Mouse (Mus musculus) ES-E14 (cell line): ENCODE data around the gene Prtg. TPM values are rescaled to one million over a fixed set of nuclear protein-coding genes. Genes with fewer than 3 reads are reported as not detected.
A peak's percentile ranks its signal among the peaks of the same experiment; 100 is the strongest.

ENCODE experiments used
- DNase-seq: peaks from one replicate; pipeline ENCODE4 v3.0.0-alpha.2; 2013; ENCODE audit warnings: low read depth, low spot score
- H3K27ac ChIP-seq: 2 replicates; pipeline ENCODE4 v1.5.1; 2012; ENCODE audit warnings: low read depth, mild to moderate bottlenecking, low read length, moderate library complexity, mixed read lengths; ENCODE audit not compliant: poor library complexity, insufficient read depth, severe bottlenecking
- H3K36me3 ChIP-seq: 2 replicates; pipeline ENCODE4 v1.6.1; 2012; ENCODE audit warnings: mild to moderate bottlenecking, low read length, moderate library complexity, mixed read lengths; ENCODE audit not compliant: control insufficient read depth, poor library complexity, insufficient read depth, severe bottlenecking
- H3K4me1 ChIP-seq, 2 experiments: fragments of 150-350 bp in 1 of 2; sonication (generic) in 1 of 2; 2 replicates each; pipeline ENCODE4 v1.6.1; 2012; ENCODE audit warnings: low read length in 2 of 2, mild to moderate bottlenecking in 1 of 2, mixed read lengths in 1 of 2; ENCODE audit not compliant: control insufficient read depth in 2 of 2, insufficient read depth in 2 of 2, poor library complexity in 1 of 2
- H3K4me3 ChIP-seq, 2 experiments: fragments of 150-350 bp in 1 of 2; sonication (generic) in 1 of 2; 2 replicates each; pipeline ENCODE4 v1.5.1; 2012; ENCODE audit warnings: low read length in 2 of 2, low read depth in 1 of 2, mild to moderate bottlenecking in 1 of 2, mixed read lengths in 1 of 2; ENCODE audit not compliant: insufficient read depth in 1 of 2, poor library complexity in 1 of 2, severe bottlenecking in 1 of 2
- H3K9ac ChIP-seq: 2 replicates; pipeline ENCODE4 v1.6.1; 2012; ENCODE audit warnings: low read depth, mild to moderate bottlenecking, low read length, mixed read lengths; ENCODE audit not compliant: poor library complexity, insufficient read depth, severe bottlenecking
- H3K9me3 ChIP-seq: fragments of 150-350 bp; sonication (generic); 2 replicates; pipeline ENCODE4 v1.6.1; 2012; ENCODE audit warnings: low read depth, mild to moderate bottlenecking, low read length; ENCODE audit not compliant: control insufficient read depth, insufficient read depth
- CHD2 ChIP-seq: IDR thresholded peaks from 2 replicates; pipeline ENCODE4 v1.6.1; 2014; ENCODE audit warnings: mild to moderate bottlenecking, low read depth, low read length, inconsistent platforms
- HCFC1 ChIP-seq: IDR thresholded peaks from 2 replicates; pipeline ENCODE4 v1.6.1; 2012; ENCODE audit warnings: low read length, inconsistent platforms, borderline replicate concordance; ENCODE audit not compliant: insufficient read depth
- MAFK ChIP-seq: IDR thresholded peaks from 2 replicates; pipeline ENCODE4 v1.6.1; 2014; ENCODE audit warnings: mild to moderate bottlenecking, low read depth, low read length, inconsistent platforms; ENCODE audit not compliant: insufficient read depth
- ZC3H11A ChIP-seq: IDR thresholded peaks from 2 replicates; pipeline ENCODE4 v1.6.1; 2012; ENCODE audit warnings: low read depth, mild to moderate bottlenecking, inconsistent platforms, low read length, borderline replicate concordance
- ZNF384 ChIP-seq: IDR thresholded peaks from 2 replicates; pipeline ENCODE4 v1.6.1; 2012; ENCODE audit warnings: low read depth, low read length, inconsistent platforms
- in situ Hi-C, 2 experiments: fragments of 600-800 bp; cut with MboI; formaldehyde crosslinking; loops; one replicate each; pipeline ENCODE4 v1.15.1; 2025; ENCODE audit warnings: low sequenced_read_pairs in 2 of 2, inconsistent platforms in 1 of 2; ENCODE audit not compliant: unreplicated experiment in 2 of 2
- total RNA-seq: library from RNA; depleted of rRNA; stranded (reverse); fragments of 300-350 nt; gene quantifications from 2 replicates; pipeline ENCODE4 v1.2.3, GENCODE M21; 2012

Gene Prtg
- total RNA-seq, 1 experiment = 28.8 TPM

DNA sequence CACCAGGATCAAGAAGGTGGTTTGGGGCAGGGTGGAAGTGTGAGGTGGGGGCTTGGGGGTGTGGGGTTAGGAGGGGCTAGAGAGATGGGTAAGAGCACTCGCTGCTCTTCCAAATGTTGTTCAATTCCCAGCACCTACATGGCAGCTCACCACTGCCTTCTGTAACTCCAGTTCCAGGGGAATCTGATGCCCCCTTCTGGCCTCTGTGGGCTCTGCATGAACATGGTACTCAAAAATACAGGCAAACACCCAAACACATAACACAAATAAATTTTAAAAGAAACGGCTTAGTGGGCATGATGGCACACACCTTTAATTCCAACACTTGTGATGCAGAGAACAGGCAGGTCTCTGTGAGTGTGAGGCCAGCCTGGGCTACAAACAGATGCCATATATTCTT lies 148.1 kb downstream of the Prtg start:
- Histone ChIP-seq H3K4me3 (no peak overlapping the region), H3K36me3 (no peaks in the 10 kb centered on the region)
- DNase-seq = peak; percentile 54

DNA sequence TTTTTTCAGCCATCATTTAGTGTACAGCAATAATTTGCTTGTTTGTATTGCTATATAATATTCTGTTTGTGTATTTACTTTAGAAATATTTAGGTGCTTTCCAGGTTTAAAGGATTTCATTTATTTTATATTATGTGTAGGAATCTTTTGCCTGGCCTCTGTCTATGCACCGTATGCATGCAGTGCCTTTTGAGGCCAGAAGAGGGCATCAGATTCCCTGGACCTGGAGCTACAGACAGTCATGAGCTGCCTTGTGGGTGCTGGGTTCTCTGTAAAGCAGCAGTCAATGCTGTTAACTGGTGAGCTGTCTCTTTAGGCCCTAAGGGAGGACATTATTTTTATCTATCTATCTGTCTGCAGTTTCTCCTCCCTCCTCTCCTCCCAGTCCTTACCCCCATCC lies 148.9 kb downstream of the Prtg start:
- Histone ChIP-seq H3K9ac (no peak overlapping the region), H3K27ac (no peak overlapping the region), H3K4me3 (no peak overlapping the region), H3K4me1 (no peaks in the 10 kb centered on the region), H3K9me3 (no peaks in the 10 kb centered on the region), H3K36me3 (no peaks in the 10 kb centered on the region)
- DNase-seq = peak; percentile 52
- TF ChIP-seq ZNF384 = 0 out of 2 replicates have a peak, but pooled peaks have one; percentile 48
- no peak for TF ChIP-seq HCFC1
- no peak for TF ChIP-seq CHD2
- TF ChIP-seq ZC3H11A = peak; percentile 36; the same call in 1 of the 2 replicates
- no peak for TF ChIP-seq MAFK
- in situ Hi-C loops = no loop called here

More for the DNA sequence above, 148.1 kb downstream of the Prtg start:
- H3K9me3 ChIP-seq = no peaks in the 10 kb centered on the region
- TF ChIP-seq CHD2 (no peak), ZNF384 (no peak), ZC3H11A (no peak), HCFC1 (no peak), MAFK (no peak)
- no peaks in the 10 kb centered on the region for H3K4me1 ChIP-seq
- H3K9ac ChIP-seq = no peak overlapping the region
- in situ Hi-C loops = no loop called here
- H3K27ac ChIP-seq = no peak overlapping the region

DNA sequence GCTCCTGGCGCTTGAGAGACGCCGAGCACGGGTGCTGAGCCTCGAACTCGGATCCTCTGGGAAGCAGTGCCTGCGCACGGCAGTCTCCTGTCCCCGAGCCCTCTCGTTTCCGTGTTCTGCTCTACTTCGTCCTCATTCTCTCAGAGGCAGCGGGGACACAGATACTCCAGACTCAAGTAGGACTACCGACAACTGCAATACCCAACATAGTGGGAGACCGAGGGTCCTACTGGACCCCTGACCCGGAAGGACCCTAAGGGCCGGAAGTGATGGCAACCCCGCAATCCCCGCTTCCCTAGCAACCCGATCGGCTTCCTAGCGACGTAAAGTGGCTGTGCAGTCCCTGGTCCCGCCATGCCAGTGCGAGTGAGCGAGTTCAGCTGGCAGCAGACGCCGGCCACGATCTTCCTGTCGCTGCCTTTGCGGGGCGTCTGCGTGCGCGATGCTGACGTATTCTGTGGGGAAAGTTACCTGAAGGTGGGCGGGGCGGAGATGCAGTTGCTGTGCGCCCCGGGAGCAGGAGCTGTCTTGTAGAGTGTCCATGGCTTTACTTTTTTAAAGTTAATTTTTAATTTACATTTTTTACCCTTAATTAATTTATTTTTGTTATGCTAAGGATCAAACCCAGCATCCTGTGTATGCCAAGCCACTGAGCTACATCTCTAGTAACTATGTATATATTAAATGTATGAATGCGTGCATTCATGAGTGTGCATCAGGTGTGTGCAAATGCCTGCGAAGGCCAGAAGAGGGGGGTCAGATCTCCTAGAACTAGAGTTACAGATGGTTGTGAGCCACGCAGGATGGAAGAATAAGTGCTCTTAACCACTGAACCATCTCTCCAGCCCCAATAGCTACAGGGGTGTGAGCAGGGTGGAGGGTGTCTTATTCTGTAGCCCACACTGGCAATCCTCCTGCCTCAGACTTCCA lies 152.1 kb downstream of the Prtg start, which contains the start of the genes Dyx1c1 and Gm44503:
Gene Dyx1c1 (plus strand): TSS at position 265 of the 930 bp plus-strand sequence.
Gene Gm44503 (plus strand): TSS at position 332 of the 930 bp plus-strand sequence.
- Histone ChIP-seq H3K27ac (peak within 1 kb of the TSS; percentile 8; the same call in 1 of the 2 replicates), H3K9me3 (no peaks in the 10 kb centered on the region), H3K9ac (peak within 1 kb of the TSS; percentile 77), H3K4me3 (peak within 1 kb of the TSS; percentile 82 to 92), H3K4me1 (peaks cover 5% of the 10 kb centered on the region in 2 experiments; a peak in 3 of 4 replicates), H3K36me3 (no peaks in the 10 kb centered on the region)
- peak; percentile 68 for DNase-seq
- no peak for TF ChIP-seq CHD2
- TF ChIP-seq ZC3H11A = no peak
- no peak for TF ChIP-seq MAFK
- no peak for TF ChIP-seq ZNF384
- peak; percentile 45; the same call in 1 of the 2 replicates for TF ChIP-seq HCFC1
- in situ Hi-C loops = no loop called here

DNA sequence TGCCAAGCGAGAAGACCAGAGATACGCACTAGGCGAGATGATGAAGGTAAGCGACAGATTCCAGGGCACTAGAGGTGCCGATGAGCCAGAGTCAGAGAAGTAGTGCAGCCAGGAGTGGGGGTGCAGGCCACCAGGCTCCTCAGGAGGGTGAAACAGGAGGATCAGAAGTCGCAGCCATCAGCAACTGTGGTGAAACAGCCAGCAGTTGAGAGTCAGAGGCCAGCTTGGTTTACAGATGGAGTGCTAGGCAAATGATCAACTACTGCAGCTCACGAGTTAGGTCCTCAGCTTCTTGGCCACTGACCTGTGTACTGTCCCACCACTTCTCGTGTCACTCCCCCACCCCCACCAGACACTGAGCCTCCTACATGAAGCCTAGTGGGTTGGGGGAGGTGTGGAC lies 154.7 kb downstream of the Prtg start:
- no peak overlapping the region for H3K4me3 ChIP-seq
- H3K9me3 ChIP-seq = no peaks in the 10 kb centered on the region
- TF ChIP-seq CHD2 = no peak
- DNase-seq = no peak
- H3K27ac ChIP-seq = peak overlapping the region; percentile 36
- in situ Hi-C loops = no loop called here
- H3K4me1 ChIP-seq = peaks cover 5% of the 10 kb centered on the region in 2 experiments; a peak in 3 of 4 replicates
- no peaks in the 10 kb centered on the region for H3K36me3 ChIP-seq
- H3K9ac ChIP-seq = peak overlapping the region; percentile 39; the same call in 1 of the 2 replicates
